Mouse (Mus musculus) heart, postnatal 0 days (tissue): ENCODE measurements around the gene Srpr.

Source experiments
- CTCF ChIP-seq: IDR thresholded peaks from 2 replicates; pipeline ENCODE4 v1.5.1; 2016; ENCODE audit warnings: antibody characterized with exemption, control low read depth, low read depth
- EP300 ChIP-seq: IDR thresholded peaks from 2 replicates; pipeline ENCODE4 v1.6.1; 2016; ENCODE audit warnings: antibody characterized with exemption, low read depth

GRCm38 (mm10) chr9:35293465-35293864 lies 93.5 kb downstream of the Srpr start:
- no peak for TF ChIP-seq CTCF
- TF ChIP-seq EP300, result no peak
